Mouse (Mus musculus) myocyte (in vitro differentiated cells): ENCODE measurements around the gene Pald1.

ENCODE experiments used
- MYOG ChIP-seq, 3 experiments: IDR thresholded peaks; one replicate each; pipeline ENCODE4 v1.6.1; 2011; ENCODE audit warnings: control low read depth in 2 of 3, low read depth in 2 of 3, mild to moderate bottlenecking in 2 of 3; ENCODE audit not compliant: insufficient read length in 2 of 3, control insufficient read depth in 1 of 3, insufficient read depth in 1 of 3
- POLR2A ChIP-seq: IDR thresholded peaks from one replicate; pipeline ENCODE4 v1.6.1; 2011; ENCODE audit warnings: low read depth, mild to moderate bottlenecking, control low read depth, moderate library complexity; ENCODE audit not compliant: insufficient read length

- TF ChIP-seq MYOG (IDR thresholded peaks at IDR 0.05; ENCODE audit: control insufficient read depth in 1 of 3, insufficient read depth in 1 of 3, insufficient read length in 2 of 3, low read depth in 2 of 3) (no peak), POLR2A (no peak)
These were observed 71.2 kb downstream of the Pald1 start for GRCm38 (mm10) chr10:61312159-61312558.
